Mouse (Mus musculus): ENCODE measurements at regions not wholly inside any gene's neighbourhood (a gene's known extent, or its start where the extent isn't known, plus 50 kb on each side); places are given as distances from the start of the nearest gene placed in this dataset.
A peak's percentile ranks its signal among the peaks of the same experiment; 100 is the strongest.

DNA sequence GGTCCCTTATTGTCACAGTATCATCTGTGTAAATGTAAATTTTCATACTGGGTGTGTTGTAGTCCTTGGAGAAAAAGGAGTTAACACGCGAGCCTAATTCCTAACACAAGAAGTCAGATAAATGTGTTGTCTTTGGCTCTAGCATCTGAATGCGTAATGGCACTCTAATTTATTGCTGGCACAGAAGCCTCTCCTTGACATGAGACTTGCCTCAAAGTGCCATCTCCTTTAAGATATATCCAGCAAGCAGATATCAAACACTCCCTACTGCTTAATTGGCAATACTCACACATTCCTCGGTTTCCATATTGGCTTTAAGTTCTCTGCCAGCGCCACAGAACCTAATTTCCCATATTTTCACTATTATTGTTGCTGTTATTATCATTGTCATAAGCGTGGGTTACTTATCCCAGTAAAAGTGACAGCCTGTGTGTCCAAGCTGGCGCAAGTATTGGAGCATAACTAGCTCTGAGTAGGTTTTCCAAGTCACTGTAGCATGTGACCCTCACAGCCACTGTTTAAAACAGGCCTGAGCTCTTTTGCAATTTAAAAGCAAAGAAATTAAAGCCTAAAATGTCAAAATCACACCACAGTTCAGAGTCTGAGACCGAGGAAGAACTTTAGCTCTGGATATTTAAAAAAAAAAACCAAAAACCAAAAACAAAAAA, 156.9 kb upstream of the Gorab start:
- no peak for DNase-seq (ENCODE audit: inconsistent ontology term)

DNA sequence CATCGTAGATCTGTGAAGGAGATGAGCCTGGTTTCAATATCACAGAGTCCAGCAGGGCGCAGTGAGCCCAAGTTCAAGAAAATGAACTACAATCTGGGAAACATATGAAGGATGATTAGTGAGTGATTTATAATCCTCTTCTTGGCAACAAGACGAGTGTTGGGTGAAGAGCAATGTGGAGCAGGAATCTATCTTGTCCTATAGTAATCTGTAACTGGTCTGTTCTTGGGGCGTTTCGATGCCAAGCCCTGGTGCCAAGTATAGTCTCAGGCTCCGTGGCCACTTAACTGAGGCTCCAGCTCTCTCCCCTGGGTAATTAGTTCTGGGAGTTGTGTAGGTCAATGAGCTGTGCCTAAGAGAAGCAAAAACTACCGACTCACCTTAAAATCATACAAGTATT, 154.4 kb upstream of the Gorab start:
- DNase-seq (ENCODE audit: inconsistent ontology term): no peak

DNA sequence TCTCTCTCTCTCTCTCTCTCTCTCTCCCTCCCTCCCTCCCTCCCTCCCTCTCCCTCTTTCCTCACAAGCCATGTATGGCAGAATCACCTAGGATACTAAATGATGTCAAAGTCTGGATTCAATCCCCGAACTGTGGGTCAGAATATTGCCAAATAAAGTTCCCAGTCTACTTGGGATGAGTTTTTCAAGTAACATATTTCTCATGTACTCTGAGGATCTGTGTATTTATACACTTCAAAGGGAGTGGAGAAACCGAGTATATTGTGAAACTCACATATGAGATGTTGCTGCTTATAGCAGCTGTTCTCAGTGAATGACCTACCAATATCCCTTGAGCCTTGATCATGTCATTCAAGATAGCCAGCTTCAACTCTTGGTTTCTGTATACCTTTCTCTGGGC, 151.7 kb upstream of the Gorab start:
- DNase-seq (ENCODE audit: inconsistent ontology term): no peak

DNA sequence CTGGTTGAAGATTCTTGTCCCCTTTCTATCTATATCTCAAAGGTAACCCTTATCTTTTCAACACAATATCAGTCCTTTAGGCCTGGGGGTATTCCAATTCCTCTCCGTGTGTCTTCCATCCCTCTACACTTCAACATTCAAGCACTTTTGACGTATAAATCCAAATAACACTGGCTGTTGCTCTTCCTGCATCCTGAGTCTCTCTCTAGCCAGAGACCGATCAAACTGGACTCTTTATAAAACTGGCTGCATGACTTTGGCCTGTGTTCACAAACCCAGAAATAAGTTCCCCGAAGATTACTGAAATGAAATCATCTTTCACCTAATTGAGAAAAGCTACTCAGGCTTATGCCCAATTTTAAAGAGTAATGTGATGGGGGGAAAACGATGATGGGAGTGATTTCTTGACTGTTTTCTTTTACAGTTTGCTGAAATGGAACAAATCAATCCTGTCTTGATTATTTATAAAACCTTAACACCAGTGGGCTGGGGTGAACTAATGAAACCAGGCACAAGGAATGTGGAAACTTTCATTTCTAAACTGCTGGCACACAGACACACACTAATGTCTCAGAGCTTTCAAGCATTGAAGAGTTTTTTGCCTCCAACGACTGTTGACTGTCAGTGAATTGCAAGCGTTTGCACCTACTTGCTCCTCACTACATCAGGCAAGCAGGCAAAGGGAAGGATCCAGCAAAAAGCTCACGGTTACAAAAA, 135.5 kb upstream of the Gorab start:
- DNase-seq (ENCODE audit: inconsistent ontology term): peak; percentile 77

DNA sequence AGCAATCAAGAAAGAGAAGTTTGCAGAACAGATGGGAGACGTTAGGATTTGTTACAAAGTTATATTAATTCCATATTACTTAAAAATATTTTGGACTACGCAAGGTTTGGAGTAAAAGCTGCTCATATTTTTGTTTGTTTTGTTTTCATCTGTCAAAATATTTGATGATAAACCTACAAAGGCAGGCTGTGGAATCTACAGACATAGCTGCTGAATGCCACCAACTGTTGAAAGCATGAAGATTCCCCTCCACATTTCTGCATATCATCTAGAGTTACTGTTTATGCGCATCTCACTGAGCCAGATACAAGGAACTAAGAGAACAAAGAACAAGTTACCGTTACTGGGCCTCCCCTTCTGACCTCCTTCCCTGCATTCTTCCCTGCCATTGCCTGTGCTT, 127.1 kb upstream of the Gorab start:
- DNase-seq (ENCODE audit: inconsistent ontology term): no peak

DNA sequence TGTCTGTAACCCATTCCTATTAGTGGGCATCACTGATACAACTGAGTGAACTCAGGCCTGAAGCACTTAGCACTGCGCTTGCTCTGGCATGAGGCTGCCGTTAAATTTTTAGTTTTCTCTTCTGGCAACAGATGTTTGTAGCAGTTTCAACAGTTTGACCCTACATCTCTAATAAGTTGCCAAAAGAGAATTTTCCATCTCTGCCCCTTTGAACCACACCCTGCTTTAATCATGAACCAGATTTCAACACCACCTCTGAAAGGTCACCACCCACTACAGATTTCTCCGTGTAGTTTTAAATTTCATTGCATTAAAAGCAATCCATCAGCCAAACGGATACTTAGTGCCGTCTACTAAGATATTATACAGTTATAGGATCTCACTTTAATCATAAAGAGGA, 114.5 kb upstream of the Gorab start:
- no peak for DNase-seq (ENCODE audit: inconsistent ontology term)

DNA sequence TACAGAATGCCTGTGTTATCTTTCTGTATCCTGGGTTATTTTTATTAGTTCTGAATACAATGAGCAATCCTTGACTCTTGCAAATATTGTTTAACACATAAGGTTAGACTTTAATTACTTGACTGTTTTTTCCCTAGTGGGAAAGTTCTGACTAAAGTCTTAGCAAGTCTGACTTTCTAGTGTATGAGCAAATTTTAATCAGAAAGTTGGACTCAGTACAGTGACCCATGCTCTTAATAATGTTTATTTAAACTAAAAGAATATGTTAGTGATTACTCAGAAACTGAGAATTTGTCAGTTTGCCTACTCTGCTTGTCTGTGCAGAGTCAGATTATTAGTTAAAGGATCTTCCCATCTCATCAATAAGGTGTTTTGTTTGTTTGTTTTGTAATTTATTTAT, 109.4 kb upstream of the Gorab start:
- no peak for DNase-seq (ENCODE audit: inconsistent ontology term)

DNA sequence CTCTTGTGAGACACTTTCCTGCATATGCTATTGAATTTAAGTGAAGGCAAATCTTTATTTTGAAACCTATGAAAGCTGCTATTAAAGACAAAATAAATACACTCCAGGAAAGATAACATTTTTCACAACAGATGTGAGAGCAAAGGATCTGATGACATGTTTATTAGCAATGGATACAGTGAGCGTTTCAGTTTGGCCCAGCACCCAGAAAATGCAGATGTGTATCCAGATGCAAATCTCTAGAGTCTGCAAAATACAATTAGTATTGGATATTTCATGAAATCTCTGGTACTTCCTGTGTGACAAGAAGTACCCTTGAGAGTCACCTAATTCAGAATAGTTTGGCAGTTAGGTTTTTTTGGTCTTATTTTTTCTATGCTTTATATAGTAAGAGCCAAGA, 108.5 kb upstream of the Gorab start:
- no peak for DNase-seq (ENCODE audit: inconsistent ontology term)

DNA sequence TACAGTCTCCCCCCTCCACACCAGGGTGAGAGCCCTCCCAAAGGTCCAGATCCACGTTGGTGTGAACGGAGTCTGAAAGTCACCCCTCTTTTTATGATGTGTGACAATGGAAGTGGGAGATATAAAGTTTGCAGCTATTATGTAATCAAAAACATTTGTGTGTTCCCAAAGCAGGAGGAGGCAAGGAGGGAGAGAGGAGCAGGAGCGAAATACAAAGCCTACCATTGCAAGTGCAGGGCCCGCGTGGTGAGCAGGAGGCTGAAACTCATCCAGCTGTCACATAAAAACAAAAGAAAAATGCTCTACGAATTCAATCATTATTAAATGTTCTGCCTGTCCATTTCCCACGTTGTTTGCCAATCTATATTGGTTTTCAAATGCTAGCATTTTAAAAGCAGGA, 101.6 kb upstream of the Gorab start:
- DNase-seq (ENCODE audit: inconsistent ontology term): no peak

DNA sequence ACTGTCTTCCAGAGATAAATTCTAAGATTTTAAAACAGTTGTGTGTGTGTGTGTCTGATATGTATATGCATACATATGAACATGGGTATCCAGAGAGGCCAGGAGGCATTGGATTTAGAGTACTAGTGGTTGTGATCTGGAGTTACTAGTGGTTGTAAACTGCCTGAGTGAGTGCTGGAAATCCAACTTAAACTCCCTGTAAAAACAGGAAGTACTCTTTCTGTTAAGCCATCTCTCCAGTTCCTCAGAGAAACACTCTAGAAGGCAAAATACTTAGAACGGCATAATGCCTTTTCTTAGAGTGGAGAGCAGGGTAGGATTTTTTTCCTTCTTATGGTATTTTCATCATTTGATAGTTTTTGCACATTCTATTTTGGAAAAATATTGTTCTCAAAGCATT, 99.1 kb upstream of the Gorab start:
- no peak for DNase-seq (ENCODE audit: inconsistent ontology term)

DNA sequence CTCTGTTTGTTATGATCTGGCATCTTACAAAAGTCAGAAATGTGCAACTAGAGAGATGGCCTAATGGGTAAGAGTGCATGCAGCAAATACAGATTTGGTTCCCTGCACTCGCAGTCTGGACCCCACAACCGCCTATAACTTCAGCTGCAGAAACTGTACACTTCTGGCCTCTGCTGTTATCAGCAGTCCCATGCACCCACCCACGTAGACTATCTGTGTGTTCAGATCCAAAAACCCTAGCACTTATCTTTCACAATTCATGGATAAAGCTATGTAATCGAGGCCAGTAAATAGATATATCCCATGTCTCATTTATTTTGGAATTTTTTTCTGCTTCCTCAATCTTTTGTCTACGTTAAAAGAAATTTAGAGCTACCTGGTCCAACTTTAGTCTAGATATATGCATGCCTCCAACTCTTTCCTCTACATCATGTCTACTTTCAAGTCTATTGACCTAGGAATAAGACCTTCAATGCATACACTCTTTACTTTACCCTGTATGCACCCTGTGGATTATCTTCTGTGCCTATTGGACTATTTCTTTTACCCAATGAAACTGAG, 95.0 kb upstream of the Gorab start:
- DNase-seq (ENCODE audit: inconsistent ontology term): no peak

DNA sequence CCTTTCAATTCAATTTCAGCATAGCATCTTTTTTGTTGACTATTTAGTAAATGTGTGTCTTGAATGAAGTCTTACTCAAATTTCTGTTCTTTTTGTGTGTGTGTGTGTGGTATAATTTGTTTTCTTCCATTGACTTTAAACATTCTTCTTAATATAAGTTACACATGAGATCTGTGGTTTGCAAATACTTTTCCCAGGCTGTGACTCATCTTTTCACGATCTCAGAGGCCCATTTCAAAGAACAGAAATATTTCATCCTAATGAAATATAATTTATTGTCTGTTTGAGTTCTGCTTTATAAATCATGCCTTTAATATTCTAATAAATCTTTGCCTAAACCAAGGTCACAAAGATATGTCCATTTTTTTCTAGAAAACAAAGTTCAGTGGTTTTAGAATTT, 92.9 kb upstream of the Gorab start:
- no peak for DNase-seq (ENCODE audit: inconsistent ontology term)

DNA sequence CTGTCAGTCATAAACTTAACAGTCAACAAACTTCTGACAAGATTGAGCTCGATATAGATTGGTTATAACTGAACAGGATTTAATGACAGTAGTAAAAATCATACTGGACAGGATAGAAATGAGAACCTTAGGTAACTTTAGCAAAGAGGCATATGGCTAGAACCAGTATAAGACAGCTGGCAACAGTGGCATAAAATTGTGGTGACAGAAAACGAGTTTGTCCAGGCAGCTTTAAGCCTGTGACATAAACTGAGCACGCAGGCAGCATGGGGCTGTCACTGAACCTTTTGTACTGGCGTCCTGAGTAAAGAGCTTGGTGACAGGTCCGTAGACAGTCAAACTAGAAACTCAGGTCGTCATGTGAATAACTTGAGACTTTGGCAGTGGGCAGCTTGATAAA, 85.1 kb upstream of the Gorab start:
- no peak for DNase-seq (ENCODE audit: inconsistent ontology term)

DNA sequence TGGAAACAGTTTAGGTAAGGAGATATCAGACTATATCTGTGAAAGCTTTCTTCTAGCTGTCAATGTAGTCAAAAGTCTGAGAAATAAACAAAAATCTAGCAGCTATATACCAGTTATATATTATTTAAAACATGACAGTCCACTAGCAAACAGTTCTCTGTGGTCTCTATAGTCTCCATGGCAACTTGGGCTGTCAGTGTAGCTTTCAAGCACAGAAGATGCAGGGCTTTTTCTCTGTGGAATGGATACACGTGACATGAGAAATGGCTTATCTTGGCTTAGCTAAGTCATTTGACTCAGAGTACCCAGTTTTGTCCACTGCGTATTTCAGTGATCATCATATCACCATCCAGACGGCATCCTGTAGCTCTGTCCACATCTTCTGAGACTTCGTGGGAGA, 84.6 kb upstream of the Gorab start:
- DNase-seq (ENCODE audit: inconsistent ontology term): no peak

DNA sequence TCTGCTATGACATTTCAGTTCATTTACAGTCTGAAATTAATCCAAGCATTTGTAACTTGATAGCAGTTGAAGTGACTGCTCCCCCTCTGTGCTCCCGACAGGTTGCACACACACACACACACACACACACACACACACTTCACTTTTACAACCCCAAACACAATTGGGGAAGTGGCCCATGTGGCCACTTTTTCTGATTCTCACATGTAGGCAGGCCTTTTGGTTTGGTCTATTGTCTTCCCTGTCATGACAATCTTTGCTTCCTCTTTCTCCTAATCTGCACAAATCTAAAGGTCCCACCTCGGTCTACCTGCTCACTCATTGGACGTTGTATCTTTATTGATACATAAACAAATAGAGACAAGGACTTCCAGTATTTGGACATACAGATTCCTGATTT, 79.6 kb upstream of the Gorab start:
- DNase-seq (ENCODE audit: inconsistent ontology term): no peak

DNA sequence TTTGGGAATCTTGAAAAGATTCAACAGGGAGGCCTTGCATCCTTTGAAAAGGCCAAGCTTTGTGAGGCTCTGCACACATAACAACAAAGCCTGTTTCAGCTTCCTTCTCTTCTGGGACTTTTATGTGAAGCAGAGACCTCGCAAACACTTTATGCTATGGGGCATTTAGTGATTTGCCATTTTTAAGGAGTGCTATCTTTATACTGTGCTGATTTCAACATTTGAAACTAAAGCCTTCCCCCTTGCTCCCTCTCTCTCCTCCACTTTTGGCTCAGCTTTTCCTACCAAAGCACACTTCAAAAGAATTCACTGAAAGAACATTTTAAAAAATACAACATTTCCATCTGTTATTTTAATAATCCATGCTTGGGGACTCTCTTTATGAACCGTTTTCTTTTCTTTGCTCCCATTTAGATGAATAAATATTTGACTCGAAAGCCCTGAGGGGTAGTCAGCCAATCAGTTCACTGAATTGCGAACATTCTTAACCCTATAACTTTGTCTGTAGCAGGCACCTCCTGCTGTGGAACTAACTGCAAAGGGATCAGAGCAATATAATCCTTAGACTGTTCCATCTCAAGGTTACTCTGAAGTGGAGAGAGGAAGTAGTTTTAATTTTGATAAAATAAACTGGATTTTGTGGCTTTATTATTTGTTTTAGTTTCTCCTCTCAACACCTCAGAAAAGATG, 74.2 kb upstream of the Gorab start:
- no peak for DNase-seq (ENCODE audit: inconsistent ontology term)

DNA sequence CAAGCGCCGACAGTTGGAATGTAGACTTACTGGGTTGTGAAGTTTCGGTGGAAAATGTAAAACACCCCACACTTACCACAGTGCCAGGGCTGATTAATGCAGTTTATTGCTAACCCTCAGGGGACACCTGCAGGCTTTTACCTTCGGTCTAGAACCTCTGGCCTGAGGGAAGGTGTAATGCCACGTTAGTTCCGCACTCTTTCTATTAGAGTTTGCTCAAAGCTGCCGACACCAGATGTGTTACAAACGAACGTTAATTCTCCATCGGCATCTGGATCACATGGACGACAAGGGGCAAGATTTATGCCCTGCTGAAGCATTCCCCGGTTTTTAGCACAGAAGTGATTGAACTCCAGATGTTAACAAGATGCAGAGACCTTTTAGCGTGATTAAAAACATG, 57.7 kb upstream of the Gorab start:
- no peak for DNase-seq (ENCODE audit: inconsistent ontology term)

DNA sequence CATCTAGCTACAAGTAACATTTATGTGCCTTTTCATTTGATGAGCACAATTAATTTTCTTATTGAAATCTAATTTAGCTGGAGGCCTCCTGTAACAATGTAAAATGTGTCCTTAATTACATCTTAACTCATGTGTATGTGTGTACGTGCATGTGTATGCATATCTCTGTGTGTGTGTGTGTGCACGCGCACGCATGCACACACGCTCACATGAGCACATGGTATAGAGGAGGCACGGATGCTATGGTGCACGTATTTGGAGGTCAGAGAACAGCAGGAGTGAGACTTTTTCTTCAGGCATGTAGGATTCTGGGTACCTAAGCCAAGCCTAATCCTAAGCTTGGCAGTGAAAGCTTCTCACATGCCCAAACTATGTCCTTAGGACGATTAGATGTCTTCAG, 52.9 kb upstream of the Gorab start:
- no peak for DNase-seq (ENCODE audit: inconsistent ontology term)

Measured in Muller cell, postnatal 12 days (primary cell).